Mouse (Mus musculus) ovary, postnatal 14 days (tissue): ENCODE data around the gene Olfr996.
"Not testable (repeated sequence)": the region's sequence is repeated elsewhere in the genome, so short reads cannot be mapped to it uniquely, and the experiment has no call there.

Source experiments
- DNase-seq: peaks from one replicate; pipeline ENCODE4 v3.0.0; 2022; ENCODE audit warnings: low spot score

The Olfr996 gene

GRCm38 (mm10) chr2:85578915-85579314 is at the start of gene Olfr996:
Olfr996 (plus strand) TSS chr2:85579215.
- DNase-seq, result no peak

DNA sequence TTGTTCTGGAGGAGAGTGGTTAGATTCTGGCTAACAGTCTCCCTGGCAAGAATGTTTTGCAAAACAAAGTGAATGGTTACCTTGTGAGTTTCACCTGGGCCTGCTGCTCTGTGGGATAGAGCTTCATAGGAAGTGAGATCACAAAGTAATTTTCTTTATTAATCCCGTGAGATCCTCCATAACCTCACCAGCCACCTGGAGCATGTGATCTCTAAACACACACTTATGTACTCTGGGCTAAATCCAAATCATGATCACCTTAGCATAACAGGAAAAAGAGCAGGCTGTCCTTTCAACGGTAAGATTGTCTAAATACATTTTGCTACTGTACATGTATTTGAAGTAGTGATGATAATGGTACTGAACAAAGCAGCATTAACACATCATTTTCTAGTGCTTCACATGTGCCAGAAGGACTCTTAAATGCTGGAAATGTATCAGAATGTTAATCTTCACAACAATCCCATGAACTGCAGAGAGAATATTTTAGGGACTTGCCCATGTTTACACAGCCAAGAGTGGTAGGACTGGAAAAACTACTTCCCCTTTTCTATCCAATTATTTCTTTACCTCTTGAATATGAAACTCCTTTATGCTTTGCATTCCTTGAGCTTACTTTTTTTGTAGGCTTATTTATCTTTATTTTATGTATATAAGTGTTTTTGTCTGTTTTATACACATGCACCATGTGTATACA is 46.8 kb upstream of the Olfr996 start:
- no peak for DNase-seq

- no peak for DNase-seq
Observed at GRCm38 (mm10) chr2:85533934-85534333, 45.1 kb upstream of the Olfr996 start.

GRCm38 (mm10) chr2:85554806-85555205 is 24.2 kb upstream of the Olfr996 start:
- no peak for DNase-seq

GRCm38 (mm10) chr2:85560226-85560625 is 18.8 kb upstream of the Olfr996 start:
- no peak for DNase-seq

GRCm38 (mm10) chr2:85561187-85561586 is 17.8 kb upstream of the Olfr996 start:
- DNase-seq, result peak; percentile 18

- DNase-seq, result not testable (repeated sequence)
Observed at GRCm38 (mm10) chr2:85588648-85589047, 9.6 kb downstream of the Olfr996 start, which contains the start of gene Olfr998. Olfr998 (plus strand) TSS chr2:85588948.

- no peak for DNase-seq
Observed at GRCm38 (mm10) chr2:85611803-85612202, 32.8 kb downstream of the Olfr996 start, which contains the start of gene Olfr1000. Olfr1000 (minus strand) TSS chr2:85611903.
